Mouse (Mus musculus) myocyte (in vitro differentiated cells): ENCODE measurements around the gene Rhbg. TPM values are rescaled to one million over a fixed set of nuclear protein-coding genes. Genes with fewer than 3 reads are reported as not detected.
A peak's percentile ranks its signal among the peaks of the same experiment; 100 is the strongest.

Experiments used
- H3K27me3 ChIP-seq: one replicate; pipeline ENCODE4 v1.6.1; 2011; ENCODE audit not compliant: control insufficient read depth, insufficient read depth, insufficient read length
- H3K36me3 ChIP-seq: one replicate; pipeline ENCODE4 v1.6.1; 2011; ENCODE audit not compliant: control insufficient read depth, insufficient read depth
- H3K4me2 ChIP-seq: one replicate; pipeline ENCODE4 v1.6.1; 2011; ENCODE audit warnings: low read depth, control low read depth
- H3K4me3 ChIP-seq: one replicate; pipeline ENCODE4 v1.5.1; 2011; ENCODE audit warnings: mild to moderate bottlenecking, control low read depth, moderate library complexity
- H3K79me2 ChIP-seq: one replicate; pipeline ENCODE4 v1.6.1; 2011; ENCODE audit not compliant: control insufficient read depth, insufficient read depth
- H3ac ChIP-seq: one replicate; pipeline ENCODE4 v1.6.1; 2011; ENCODE audit not compliant: control insufficient read depth, insufficient read length
- CEBPB ChIP-seq: IDR thresholded peaks from 2 replicates; pipeline ENCODE4 v1.6.1; 2011; ENCODE audit warnings: mild to moderate bottlenecking, moderate library complexity; ENCODE audit not compliant: poor library complexity, insufficient read depth, severe bottlenecking
- E2F4 ChIP-seq: IDR thresholded peaks from one replicate; pipeline ENCODE4 v1.6.1; 2011; ENCODE audit warnings: mild to moderate bottlenecking, control low read depth, moderate library complexity; ENCODE audit not compliant: insufficient read depth
- MAX ChIP-seq: IDR thresholded peaks from one replicate; pipeline ENCODE4 v1.6.1; 2011; ENCODE audit warnings: low read depth, mild to moderate bottlenecking, control low read depth
- MYOD1 ChIP-seq, 3 experiments: IDR thresholded peaks; one replicate each; pipeline ENCODE4 v1.6.1; 2011; ENCODE audit warnings: control low read depth in 2 of 3, low read depth in 2 of 3, mild to moderate bottlenecking in 2 of 3, moderate library complexity in 1 of 3; ENCODE audit not compliant: insufficient read length in 2 of 3, control insufficient read depth in 1 of 3
- MYOG ChIP-seq, 3 experiments: IDR thresholded peaks; one replicate each; pipeline ENCODE4 v1.6.1; 2011; ENCODE audit warnings: control low read depth in 2 of 3, low read depth in 2 of 3, mild to moderate bottlenecking in 2 of 3; ENCODE audit not compliant: insufficient read length in 2 of 3, control insufficient read depth in 1 of 3, insufficient read depth in 1 of 3
- POLR2A ChIP-seq: IDR thresholded peaks from one replicate; pipeline ENCODE4 v1.6.1; 2011; ENCODE audit warnings: low read depth, mild to moderate bottlenecking, control low read depth, moderate library complexity; ENCODE audit not compliant: insufficient read length
- POLR2AphosphoS2 ChIP-seq: IDR thresholded peaks from one replicate; pipeline ENCODE4 v1.6.1; 2011; ENCODE audit warnings: low read depth, control low read depth; ENCODE audit not compliant: insufficient read length
- REST ChIP-seq: IDR thresholded peaks from one replicate; pipeline ENCODE4 v1.6.1; 2011; ENCODE audit warnings: mild to moderate bottlenecking, control low read depth, moderate library complexity; ENCODE audit not compliant: insufficient read depth, insufficient read length
- SRF ChIP-seq: IDR thresholded peaks from one replicate; pipeline ENCODE4 v1.6.1; 2011; ENCODE audit warnings: low read depth; ENCODE audit not compliant: control insufficient read depth, insufficient read length
- TCF12 ChIP-seq: IDR thresholded peaks from one replicate; pipeline ENCODE4 v1.6.1; 2011; ENCODE audit warnings: mild to moderate bottlenecking, control low read depth; ENCODE audit not compliant: poor library complexity, insufficient read depth, severe bottlenecking
- USF1 ChIP-seq: IDR thresholded peaks from one replicate; pipeline ENCODE4 v1.6.1; 2011; ENCODE audit warnings: low read depth, mild to moderate bottlenecking, control low read depth, moderate library complexity
- polyA plus RNA-seq: library from polyadenylated mRNA; unstranded; fragments of >200 nt; fragmentation: generic; extraction: Trizol; gene quantifications from one replicate; pipeline ENCODE4 v1.2.1, GENCODE M21; 2012; ENCODE audit warnings: missing spikeins

The Rhbg gene
- polyA plus RNA-seq, 1 experiment: not detected

GRCm38 (mm10) chr3:88241045-88241786 is 13.3 kb downstream of the Rhbg start:
- Histone ChIP-seq H3ac (no peak overlapping the region), H3K27me3 (peaks cover 65% of the 10 kb centered on the region), H3K4me2 (no peak overlapping the region), H3K79me2 (no peaks in the 10 kb centered on the region), H3K36me3 (no peaks in the 10 kb centered on the region), H3K4me3 (no peak overlapping the region)
- TF ChIP-seq MYOD1 (IDR thresholded peaks at IDR 0.05; ENCODE audit: control insufficient read depth in 1 of 3, insufficient read length in 2 of 3, low read depth in 2 of 3): no peak
- no peak for TF ChIP-seq MYOG (IDR thresholded peaks at IDR 0.05; ENCODE audit: control insufficient read depth in 1 of 3, insufficient read depth in 1 of 3, insufficient read length in 2 of 3, low read depth in 2 of 3)

GRCm38 (mm10) chr3:88239446-88239845 is 15.1 kb downstream of the Rhbg start:
- Histone ChIP-seq H3K36me3 (no peaks in the 10 kb centered on the region), H3ac (no peak overlapping the region), H3K27me3 (peaks cover 63% of the 10 kb centered on the region), H3K79me2 (no peaks in the 10 kb centered on the region), H3K4me2 (no peak overlapping the region), H3K4me3 (no peak overlapping the region)
- TF ChIP-seq USF1: no peak
- TF ChIP-seq TCF12: no peak
- no peak for TF ChIP-seq E2F4
- no peak for TF ChIP-seq REST
- no peak for TF ChIP-seq MYOG (IDR thresholded peaks at IDR 0.05; ENCODE audit: control insufficient read depth in 1 of 3, insufficient read depth in 1 of 3, insufficient read length in 2 of 3, low read depth in 2 of 3)
- no peak for TF ChIP-seq MYOD1 (IDR thresholded peaks at IDR 0.05; ENCODE audit: control insufficient read depth in 1 of 3, insufficient read length in 2 of 3, low read depth in 2 of 3)
- TF ChIP-seq CEBPB: no peak
- no peak for TF ChIP-seq MAX
- no peak for TF ChIP-seq SRF

- H3K4me3 ChIP-seq: no peak overlapping the region
- H3K79me2 ChIP-seq: no peaks in the 10 kb centered on the region
- H3K27me3 ChIP-seq: peaks cover 62% of the 10 kb centered on the region
- no peaks in the 10 kb centered on the region for H3K36me3 ChIP-seq
- H3K4me2 ChIP-seq: no peak overlapping the region
- H3ac ChIP-seq: no peak overlapping the region
- no peak for TF ChIP-seq POLR2AphosphoS2
- TF ChIP-seq SRF: no peak
- TF ChIP-seq CEBPB: no peak
- TF ChIP-seq MYOD1 (IDR thresholded peaks at IDR 0.05; ENCODE audit: control insufficient read depth in 1 of 3, insufficient read length in 2 of 3, low read depth in 2 of 3): no peak
- TF ChIP-seq TCF12: no peak
- TF ChIP-seq MAX: no peak
Measured at GRCm38 (mm10) chr3:88238866-88239391, 15.6 kb downstream of the Rhbg start.

GRCm38 (mm10) chr3:88237556-88238194 is 16.8 kb downstream of the Rhbg start:
- H3K27me3 ChIP-seq: peaks cover 68% of the 10 kb centered on the region
- TF ChIP-seq USF1 (no peak), MYOD1 (IDR thresholded peaks at IDR 0.05; ENCODE audit: control insufficient read depth in 1 of 3, insufficient read length in 2 of 3, low read depth in 2 of 3) (peak in 2 of 3 experiments; percentile 9 to 26)

DNA sequence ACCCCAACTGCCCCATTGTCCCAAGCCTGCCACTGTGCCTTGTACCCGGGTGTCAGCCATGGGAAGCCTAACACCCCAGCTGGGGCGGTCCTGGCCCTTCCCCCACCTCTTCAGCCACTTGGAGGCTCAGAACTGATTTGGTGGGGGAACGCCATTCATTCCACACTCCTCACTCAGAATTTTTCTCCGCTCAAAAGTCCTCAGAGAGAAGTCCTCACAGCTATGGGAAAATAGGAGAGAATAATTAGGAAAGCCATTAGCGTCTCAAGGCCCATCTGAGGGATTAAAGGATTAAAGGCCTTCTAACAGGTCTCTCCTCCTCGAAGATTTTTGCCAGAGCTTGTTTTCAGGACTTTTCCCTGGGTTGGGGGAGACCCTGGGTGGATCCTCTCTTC is 17.4 kb downstream of the Rhbg start:
- Histone ChIP-seq H3K36me3 (no peaks in the 10 kb centered on the region), H3K4me2 (no peak overlapping the region), H3ac (no peak overlapping the region), H3K27me3 (peaks cover 70% of the 10 kb centered on the region), H3K79me2 (no peaks in the 10 kb centered on the region), H3K4me3 (no peak overlapping the region)
- no peak for TF ChIP-seq USF1
- TF ChIP-seq REST: no peak
- TF ChIP-seq TCF12: no peak
- no peak for TF ChIP-seq MYOG (IDR thresholded peaks at IDR 0.05; ENCODE audit: control insufficient read depth in 1 of 3, insufficient read depth in 1 of 3, insufficient read length in 2 of 3, low read depth in 2 of 3)
- no peak for TF ChIP-seq POLR2AphosphoS2
- TF ChIP-seq MYOD1 (IDR thresholded peaks at IDR 0.05; ENCODE audit: control insufficient read depth in 1 of 3, insufficient read length in 2 of 3, low read depth in 2 of 3): no peak
- TF ChIP-seq CEBPB: no peak
- no peak for TF ChIP-seq POLR2A
- no peak for TF ChIP-seq SRF
- TF ChIP-seq E2F4: no peak
- no peak for TF ChIP-seq MAX

More at GRCm38 (mm10) chr3:88237556-88238194, 16.8 kb downstream of the Rhbg start:
- Histone ChIP-seq H3K79me2 (no peaks in the 10 kb centered on the region), H3K36me3 (no peaks in the 10 kb centered on the region), H3ac (no peak overlapping the region), H3K4me3 (no peak overlapping the region), H3K4me2 (no peak overlapping the region)
